Mouse (Mus musculus) midbrain, postnatal 0 days (tissue): ENCODE measurements at regions not wholly inside any gene's neighbourhood (a gene's known extent, or its start where the extent isn't known, plus 50 kb on each side); places are given as distances from the start of the nearest gene placed in this dataset.

Experiments
- ATAC-seq: fragments of 200-750 bp; cut with Nextera tagmentation; 2 replicates; pipeline ENCODE4 v1.8.0; 2017; ENCODE audit warnings: moderate number of reproducible peaks, mild to moderate bottlenecking, moderate TSS enrichment, moderate library complexity; ENCODE audit not compliant: low FRiP score
- DNase-seq: peaks from one replicate; pipeline ENCODE4 v3.0.0-alpha.2; 2015; ENCODE audit warnings: low spot score
- H3K27ac ChIP-seq: fragments of 300-500 bp; sonication (generic); 2 replicates; pipeline ENCODE4 v1.5.1; 2014; ENCODE audit warnings: low read depth, mild to moderate bottlenecking, low read length, mixed read lengths
- H3K27me3 ChIP-seq: fragments of 300-500 bp; sonication (generic); 2 replicates; pipeline ENCODE4 v1.6.1; 2014; ENCODE audit warnings: low read length, control low read depth, mixed read lengths; ENCODE audit not compliant: insufficient read depth
- H3K36me3 ChIP-seq: fragments of 300-500 bp; sonication (generic); 2 replicates; pipeline ENCODE4 v1.6.1; 2014; ENCODE audit warnings: low read length, control low read depth, mixed read lengths; ENCODE audit not compliant: insufficient read depth
- H3K4me1 ChIP-seq: fragments of 300-500 bp; sonication (generic); 2 replicates; pipeline ENCODE4 v1.6.1; 2014; ENCODE audit warnings: mild to moderate bottlenecking, control low read depth, antibody characterized with exemption, low read length, mixed read lengths; ENCODE audit not compliant: insufficient read depth
- H3K4me2 ChIP-seq: fragments of 300-500 bp; sonication (generic); 2 replicates; pipeline ENCODE4 v1.6.1; 2014; ENCODE audit warnings: low read depth, mild to moderate bottlenecking, low read length, mixed read lengths; ENCODE audit not compliant: poor library complexity, severe bottlenecking
- H3K4me3 ChIP-seq: fragments of 300-500 bp; sonication (generic); 2 replicates; pipeline ENCODE4 v1.5.1; 2014; ENCODE audit warnings: low read depth, mild to moderate bottlenecking, low read length, moderate library complexity
- H3K9ac ChIP-seq: fragments of 300-500 bp; sonication (generic); replicated peaks from 2 replicates; pipeline ENCODE4 v1.6.1; 2014; ENCODE audit warnings: mild to moderate bottlenecking, low read length, moderate library complexity, mixed read lengths; ENCODE audit not compliant: poor library complexity, severe bottlenecking
- H3K9me3 ChIP-seq: fragments of 300-500 bp; sonication (generic); 2 replicates; pipeline ENCODE4 v1.6.1; 2016; ENCODE audit warnings: low read length, control low read depth
- CTCF ChIP-seq: IDR thresholded peaks from 2 replicates; pipeline ENCODE4 v1.5.1; 2016; ENCODE audit warnings: antibody characterized with exemption, mild to moderate bottlenecking
- whole genome bisulfite sequencing: fragments of 180-500 bp; shearing (Covaris S2); extraction: QIAGEN DNeasy Blood & Tissue Kit; methylation state at CpG from one replicate; pipeline ENCODE4 v1.1.7; 2014; 5-methylcytosine and 5-hydroxymethylcytosine counted together

GRCm38 (mm10) chrX:99586282-99586681, 115.2 kb upstream of the Pja1 start:
- Histone ChIP-seq H3K9me3 (no peaks in the 10 kb centered on the region), H3K27me3 (peaks cover 6% of the 10 kb centered on the region; the same call in 1 of the 2 replicates), H3K4me3 (no peak overlapping the region), H3K9ac (no peak overlapping the region), H3K27ac (no peak overlapping the region), H3K4me2 (no peak overlapping the region), H3K4me1 (no peaks in the 10 kb centered on the region), H3K36me3 (no peaks in the 10 kb centered on the region)
- DNase-seq, result no peak
- no peak for TF ChIP-seq CTCF
- 66% methylated on average over 11 of the region's 11 CpGs for WGBS
- no peak for ATAC-seq

- H3K9ac ChIP-seq, result no peak overlapping the region
- DNase-seq (no peak), ATAC-seq (no peak)
- H3K27ac ChIP-seq, result no peak overlapping the region
- TF ChIP-seq CTCF, result no peak
- H3K4me2 ChIP-seq, result no peak overlapping the region
- no peaks in the 10 kb centered on the region for H3K4me1 ChIP-seq
- no peak overlapping the region for H3K4me3 ChIP-seq
- H3K9me3 ChIP-seq, result no peaks in the 10 kb centered on the region
- no peaks in the 10 kb centered on the region for H3K36me3 ChIP-seq
- peaks cover 11% of the 10 kb centered on the region; the same call in 1 of the 2 replicates for H3K27me3 ChIP-seq
- 36% methylated on average over 3 of the region's 3 CpGs for WGBS
These were observed 114.6 kb upstream of the Pja1 start for GRCm38 (mm10) chrX:99585703-99586102.

- no peak for TF ChIP-seq CTCF
- no peak for DNase-seq
- Histone ChIP-seq H3K4me3 (no peak overlapping the region), H3K27me3 (peaks cover 9% of the 10 kb centered on the region; the same call in 1 of the 2 replicates), H3K27ac (no peak overlapping the region), H3K4me2 (no peak overlapping the region), H3K9me3 (no peaks in the 10 kb centered on the region), H3K4me1 (no peaks in the 10 kb centered on the region), H3K9ac (no peak overlapping the region), H3K36me3 (no peaks in the 10 kb centered on the region)
- WGBS, result 95% methylated on average over 9 of the region's 9 CpGs
- no peak for ATAC-seq
These were observed 111.5 kb upstream of the Pja1 start for GRCm38 (mm10) chrX:99582611-99583010.

GRCm38 (mm10) chrX:99581632-99582466, 110.8 kb upstream of the Pja1 start:
- DNase-seq (no peak), ATAC-seq (no peak)
- H3K4me2 ChIP-seq, result no peak overlapping the region
- H3K36me3 ChIP-seq, result no peaks in the 10 kb centered on the region
- H3K4me3 ChIP-seq, result no peak overlapping the region
- peaks cover 14% of the 10 kb centered on the region for H3K27me3 ChIP-seq
- no peak overlapping the region for H3K27ac ChIP-seq
- no peaks in the 10 kb centered on the region for H3K4me1 ChIP-seq
- TF ChIP-seq CTCF, result no peak
- 37% methylated on average over 10 of the region's 10 CpGs for WGBS
- no peaks in the 10 kb centered on the region for H3K9me3 ChIP-seq
- no peak overlapping the region for H3K9ac ChIP-seq

- TF ChIP-seq CTCF, result no peak
- Histone ChIP-seq H3K4me3 (no peak overlapping the region), H3K9me3 (no peaks in the 10 kb centered on the region), H3K27me3 (peaks cover 27% of the 10 kb centered on the region), H3K9ac (no peak overlapping the region), H3K4me2 (no peak overlapping the region), H3K4me1 (no peaks in the 10 kb centered on the region), H3K27ac (no peak overlapping the region), H3K36me3 (no peaks in the 10 kb centered on the region)
- no peak for ATAC-seq
- no peak for DNase-seq
- 71% methylated on average over 4 of the region's 4 CpGs for WGBS
These were observed 108.1 kb upstream of the Pja1 start for GRCm38 (mm10) chrX:99579206-99579605.

DNA sequence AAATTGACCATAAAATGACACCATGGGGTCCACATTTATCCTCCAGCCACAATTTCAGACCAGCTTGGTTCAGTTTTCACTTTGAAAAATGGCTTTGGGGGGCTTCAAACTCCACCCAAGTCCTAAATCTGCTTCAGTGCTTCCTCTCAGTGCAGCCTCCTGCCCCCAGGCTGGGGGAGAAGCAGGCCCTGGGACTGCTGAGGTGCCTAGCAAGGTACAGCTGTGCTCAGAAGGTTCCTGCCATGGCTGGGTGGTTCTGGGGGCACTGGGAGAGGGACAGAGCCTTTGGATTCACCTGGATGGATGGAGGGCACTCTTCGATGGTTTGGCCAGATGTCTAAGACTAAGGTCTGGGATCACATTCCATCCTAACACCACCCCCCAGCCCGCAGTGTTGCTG, 107.7 kb upstream of the Pja1 start:
- WGBS, result 90% methylated on average over 2 of the region's 2 CpGs
- H3K27ac ChIP-seq, result no peak overlapping the region
- H3K4me3 ChIP-seq, result no peak overlapping the region
- H3K36me3 ChIP-seq, result no peaks in the 10 kb centered on the region
- TF ChIP-seq CTCF, result no peak
- H3K9ac ChIP-seq, result no peak overlapping the region
- peaks cover 31% of the 10 kb centered on the region for H3K27me3 ChIP-seq
- ATAC-seq (no peak), DNase-seq (no peak)
- H3K4me2 ChIP-seq, result no peak overlapping the region
- no peaks in the 10 kb centered on the region for H3K4me1 ChIP-seq
- no peaks in the 10 kb centered on the region for H3K9me3 ChIP-seq
